Mouse (Mus musculus) liver, embryonic 16.5 days (tissue): ENCODE results near the gene Gm32717. TPM values are rescaled to one million over a fixed set of nuclear protein-coding genes. Genes with fewer than 3 reads are reported as not detected.
"Not testable (repeated sequence)": the region's sequence is repeated elsewhere in the genome, so short reads cannot be mapped to it uniquely, and the experiment has no call there.

ENCODE experiments used
- ATAC-seq: fragments of 200-750 bp; cut with Nextera tagmentation; 2 replicates; pipeline ENCODE4 v1.8.0; 2017; ENCODE audit warnings: low read depth, mild to moderate bottlenecking, moderate number of reproducible peaks, moderate library complexity
- H3K27ac ChIP-seq: fragments of 300-500 bp; sonication (generic); 2 replicates; pipeline ENCODE4 v1.5.1; 2014; ENCODE audit warnings: mild to moderate bottlenecking, low read length
- H3K27me3 ChIP-seq: fragments of 300-500 bp; sonication (generic); 2 replicates; pipeline ENCODE4 v1.6.1; 2014; ENCODE audit warnings: low read depth, low read length, mixed read lengths; ENCODE audit not compliant: control insufficient read depth, insufficient read depth
- H3K36me3 ChIP-seq: fragments of 300-500 bp; sonication (generic); 2 replicates; pipeline ENCODE4 v1.6.1; 2014; ENCODE audit warnings: mild to moderate bottlenecking; ENCODE audit not compliant: control insufficient read depth, insufficient read depth
- H3K4me1 ChIP-seq: fragments of 300-500 bp; sonication (generic); 2 replicates; pipeline ENCODE4 v1.6.1; 2014; ENCODE audit warnings: low read depth, low read length, mixed read lengths; ENCODE audit not compliant: control insufficient read depth
- H3K4me2 ChIP-seq: fragments of 300-500 bp; sonication (generic); 2 replicates; pipeline ENCODE4 v1.6.1; 2014; ENCODE audit warnings: low read depth, low read length, mixed read lengths
- H3K4me3 ChIP-seq: fragments of 300-500 bp; sonication (generic); 2 replicates; pipeline ENCODE4 v1.5.1; 2014; ENCODE audit warnings: low read depth, mild to moderate bottlenecking, low read length
- H3K9ac ChIP-seq: fragments of 300-500 bp; sonication (generic); 2 replicates; pipeline ENCODE4 v1.6.1; 2014; ENCODE audit warnings: low read depth, low read length
- H3K9me3 ChIP-seq: fragments of 300-500 bp; sonication (generic); replicated peaks from 2 replicates; pipeline ENCODE4 v1.6.1; 2016; ENCODE audit warnings: low read length; ENCODE audit not compliant: control insufficient read depth
- WGBS: fragments of 180-500 bp; shearing (Covaris S2); extraction: QIAGEN DNeasy Blood & Tissue Kit; methylation state at CpG from one replicate; pipeline ENCODE4 v1.1.7; 2014; ENCODE audit not compliant: insufficient replicate concordance; 5-methylcytosine and 5-hydroxymethylcytosine counted together
- polyA plus RNA-seq: library from polyadenylated mRNA; unstranded; fragments of >200 nt; fragmentation: Nextera tagmentation; extraction: Ambion mirVana; gene quantifications from 2 replicates; pipeline ENCODE4 v1.2.1, GENCODE M21; 2015

The Gm32717 gene
- polyA plus RNA-seq, 1 experiment from 2014 or later: not detected

GRCm38 (mm10) chr10:118232607-118233006 is 8.0 kb downstream of the Gm32717 start:
- not testable (repeated sequence) for H3K27me3 ChIP-seq, H3K9ac ChIP-seq, H3K4me1 ChIP-seq, H3K27ac ChIP-seq, H3K9me3 ChIP-seq, ATAC-seq, H3K36me3 ChIP-seq, H3K4me3 ChIP-seq, H3K4me2 ChIP-seq
- no CpG with 5 or more reads among the region's 5 CpGs for WGBS

GRCm38 (mm10) chr10:118227629-118228028 is 13.0 kb downstream of the Gm32717 start:
- not testable (repeated sequence) for H3K27ac ChIP-seq, H3K27me3 ChIP-seq, H3K4me1 ChIP-seq, H3K4me3 ChIP-seq, H3K9ac ChIP-seq, H3K9me3 ChIP-seq, ATAC-seq, H3K4me2 ChIP-seq, H3K36me3 ChIP-seq
- WGBS: no CpG with 5 or more reads among the region's 2 CpGs

DNA sequence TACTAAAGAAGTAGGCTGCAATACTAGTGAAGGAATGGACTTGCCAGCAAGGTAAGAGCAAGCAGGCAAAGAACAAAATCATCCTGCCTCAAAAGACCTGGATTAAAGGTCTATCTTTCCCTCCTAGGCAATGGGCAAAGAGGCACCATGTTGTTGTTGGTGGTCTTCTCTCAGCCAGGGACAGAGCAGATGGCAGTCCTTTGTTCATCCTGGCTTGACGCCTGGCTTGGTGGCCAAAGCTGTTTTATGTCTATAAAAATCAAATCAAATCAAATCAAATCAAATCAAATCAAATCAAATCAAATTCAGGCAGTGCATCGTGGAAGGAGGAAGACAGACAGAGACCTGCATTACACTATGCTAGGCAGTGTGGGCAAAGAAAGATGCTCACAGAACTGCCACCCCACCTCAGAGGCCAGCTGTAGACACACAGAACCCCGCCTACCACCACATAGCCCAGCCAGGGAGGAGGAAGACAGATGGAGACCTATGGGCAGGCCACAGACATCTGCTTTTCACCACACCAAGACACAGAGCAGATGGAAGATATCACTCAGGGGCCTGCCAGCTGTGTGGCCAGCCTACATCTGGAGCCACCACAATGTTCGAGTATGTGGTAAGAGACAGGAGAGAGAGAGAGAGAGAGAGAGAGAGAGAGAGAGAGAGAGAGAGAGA is 24.7 kb downstream of the Gm32717 start:
- not testable (repeated sequence) for H3K27me3 ChIP-seq, ATAC-seq, H3K4me2 ChIP-seq, H3K36me3 ChIP-seq, H3K9ac ChIP-seq, H3K4me3 ChIP-seq, H3K9me3 ChIP-seq, H3K4me1 ChIP-seq, H3K27ac ChIP-seq
- 60% methylated on average over 2 of the region's 4 CpGs for WGBS

DNA sequence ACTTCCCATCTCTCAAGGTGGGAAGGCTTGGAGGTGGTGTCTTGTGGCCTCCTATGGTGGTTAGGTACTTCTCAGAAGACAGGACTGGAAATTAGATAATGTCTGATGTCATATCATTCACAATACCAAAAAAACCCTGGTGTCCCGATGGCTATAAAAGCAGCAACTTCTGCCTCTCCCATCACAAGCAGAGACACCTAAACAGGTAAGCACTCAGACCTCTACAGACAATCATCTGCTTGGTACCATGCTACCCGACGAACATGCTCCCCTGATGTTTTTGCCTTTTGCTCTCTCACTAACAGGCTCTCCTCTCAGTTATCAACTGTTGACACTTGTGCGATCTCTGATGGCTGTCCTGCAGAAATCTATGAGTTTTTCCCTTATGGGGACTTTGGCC is 35.9 kb downstream of the Gm32717 start, which contains the start of gene Il22:
TSS of gene Il22 (plus strand) at position 301 of the 400 bp plus-strand sequence.
- Histone ChIP-seq H3K27me3 (no peaks in the 10 kb centered on the region), H3K4me2 (no peak within 1 kb of the TSS), H3K4me3 (no peak within 1 kb of the TSS), H3K4me1 (no peaks in the 10 kb centered on the region), H3K36me3 (no peaks in the 10 kb centered on the region), H3K9ac (no peak within 1 kb of the TSS), H3K9me3 (no peaks in the 10 kb centered on the region), H3K27ac (no peak within 1 kb of the TSS)
- 69% methylated on average over 4 of the region's 4 CpGs for WGBS
- ATAC-seq: no peak

DNA sequence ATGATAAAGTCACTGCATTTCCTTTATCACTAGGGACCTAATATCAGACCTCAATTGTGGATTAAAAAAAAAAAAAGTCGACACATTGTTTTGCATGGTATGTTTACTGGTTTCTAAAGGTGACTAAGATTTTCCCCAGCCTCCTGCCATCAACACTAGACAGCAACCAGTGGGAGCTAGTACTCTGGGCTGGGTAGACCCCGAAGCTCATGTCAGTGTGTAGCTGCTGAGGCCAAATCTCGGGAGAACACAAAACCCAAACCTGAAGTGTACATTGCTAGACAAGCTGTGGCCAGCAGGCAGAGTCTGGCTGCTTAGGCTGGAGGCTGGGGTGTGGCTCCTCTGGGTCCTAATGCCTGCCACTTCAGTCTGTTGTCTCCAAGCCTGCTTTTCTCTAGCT is 45.4 kb downstream of the Gm32717 start:
- H3K27ac ChIP-seq, H3K36me3 ChIP-seq, H3K9me3 ChIP-seq, H3K27me3 ChIP-seq, H3K4me3 ChIP-seq, H3K4me1 ChIP-seq, H3K4me2 ChIP-seq, ATAC-seq, H3K9ac ChIP-seq: not testable (repeated sequence)
- WGBS: 15% methylated on average over 3 of the region's 3 CpGs

Other genes starting within 250 kb of the Gm32717 start
- 5.9 and 6.0 TPM in 2 replicates for gene Mdm1, start 99.0 kb downstream of the Gm32717 start, polyA plus RNA-seq
- not detected in 2 replicates for gene Il22, start 35.8 kb downstream of the Gm32717 start, polyA plus RNA-seq
- not detected in 2 replicates for gene Gm32802, start 17.9 kb upstream of the Gm32717 start, polyA plus RNA-seq
- gene Iltifb, start 54.3 kb upstream of the Gm32717 start, polyA plus RNA-seq: not detected in 2 replicates
- not detected in 2 replicates for gene Gm9040, start 86.2 kb upstream of the Gm32717 start, polyA plus RNA-seq
- not detected in 2 replicates for gene Gm9044, start 91.6 kb upstream of the Gm32717 start, polyA plus RNA-seq
- gene Gm9045, start 97.1 kb upstream of the Gm32717 start, polyA plus RNA-seq: not detected in 2 replicates
- gene Gm9046, start 102.5 kb upstream of the Gm32717 start, polyA plus RNA-seq: not detected in 2 replicates
- not detected in 2 replicates for gene Gm9048, start 107.9 kb upstream of the Gm32717 start, polyA plus RNA-seq
- not detected in 2 replicates for gene Gm9049, start 113.3 kb upstream of the Gm32717 start, polyA plus RNA-seq
- gene Ifng, start 200.3 kb upstream of the Gm32717 start, polyA plus RNA-seq: not detected in 2 replicates